11 mouse cellular contexts compared by ENCODE assay signal in genomic region chr15:95192951-95193350, GRCm38 (mm10).
"Had no signal": no experiment of that assay in that cellular context is flagged by ENCODE, and none has a peak within 500 bp of the region (broad histone marks: within the 10 kb centered on the region; RNA-seq: fewer than 3 reads in every experiment).

No protein-coding gene starts in this region.

- H3K27me3 ChIP-seq: kidney, embryonic 15.5 days; limb, embryonic 15.5 days; liver, embryonic 12.5 days; midbrain, embryonic 15.5 days; neural tube, embryonic 12.5 days had no signal

- H3K4me3 ChIP-seq: kidney, embryonic 15.5 days; limb, embryonic 15.5 days; liver, embryonic 12.5 days; midbrain, embryonic 15.5 days; neural tube, embryonic 12.5 days had no signal

- H3K9ac ChIP-seq: kidney, embryonic 15.5 days; limb, embryonic 15.5 days; liver, embryonic 12.5 days; midbrain, embryonic 15.5 days; neural tube, embryonic 12.5 days had no signal

- H3K9me3 ChIP-seq: kidney, embryonic 15.5 days; limb, embryonic 15.5 days; midbrain, embryonic 15.5 days; neural tube, embryonic 12.5 days had no signal

- H3K36me3 ChIP-seq: kidney, embryonic 15.5 days; limb, embryonic 15.5 days; liver, embryonic 12.5 days; midbrain, embryonic 15.5 days; neural tube, embryonic 12.5 days had no signal

- DNase-seq: kidney, postnatal 36 days; layer of hippocampus, adult 9-11 months; layer of hippocampus, postnatal 36 days; thymus, postnatal 4 days had no signal

- H3K27ac ChIP-seq: kidney, embryonic 15.5 days; limb, embryonic 15.5 days; liver, embryonic 12.5 days; neural tube, embryonic 12.5 days; stomach, postnatal 0 days had no signal

- H3K4me2 ChIP-seq: kidney, embryonic 15.5 days; limb, embryonic 15.5 days; liver, embryonic 12.5 days; midbrain, embryonic 11.5 days; midbrain, embryonic 15.5 days; neural tube, embryonic 12.5 days had no signal

- ATAC-seq: liver, embryonic 12.5 days; midbrain, embryonic 15.5 days had no signal

- H3K4me1 ChIP-seq: kidney, embryonic 15.5 days; limb, embryonic 15.5 days; liver, embryonic 12.5 days; neural tube, embryonic 12.5 days had no signal
